Mouse (Mus musculus) cerebellum, adult 2 months (tissue): ENCODE data around the gene Ube2cbp. TPM values are rescaled to one million over a fixed set of nuclear protein-coding genes. Genes with fewer than 3 reads are reported as not detected.

Experiments used
- DNase-seq, 2 experiments: peaks; one replicate each; pipeline ENCODE4 v3.0.0; 2021
- H3K27ac ChIP-seq: fragments of 200-500 bp; 2 replicates; pipeline ENCODE4 v1.5.1; 2012; ENCODE audit warnings: low read length, control low read depth, inconsistent platforms; ENCODE audit not compliant: insufficient read depth
- H3K27me3 ChIP-seq: fragments of 200-500 bp; 2 replicates; pipeline ENCODE4 v1.6.1; 2012; ENCODE audit warnings: inconsistent platforms, mild to moderate bottlenecking, low read length, moderate library complexity; ENCODE audit not compliant: control insufficient read depth, insufficient read depth
- H3K4me1 ChIP-seq: fragments of 200-500 bp; 2 replicates; pipeline ENCODE4 v1.6.1; 2011; ENCODE audit warnings: low read length; ENCODE audit not compliant: control insufficient read depth, insufficient read depth
- H3K4me3 ChIP-seq: fragments of 200-500 bp; replicated peaks from 2 replicates; pipeline ENCODE3; 2011; ENCODE audit warnings: mild to moderate bottlenecking, low read depth, low read length, control low read depth; ENCODE audit not compliant: insufficient read depth
- CTCF ChIP-seq: fragments of 200-500 bp; IDR thresholded peaks from 2 replicates; pipeline ENCODE4 v1.5.1; 2011; ENCODE audit warnings: low read depth, mild to moderate bottlenecking, control low read depth, low read length, moderate library complexity, borderline replicate concordance; ENCODE audit not compliant: insufficient read depth
- POLR2A ChIP-seq: fragments of 200-500 bp; IDR thresholded peaks from 2 replicates; pipeline ENCODE4 v1.6.1; 2011; ENCODE audit warnings: low read length, control low read depth, borderline replicate concordance; ENCODE audit not compliant: insufficient read depth
- WGBS: fragments of 180-500 bp; shearing (Covaris S2); methylation state at CpG from one replicate; pipeline ENCODE4 v1.1.7; 2018; 5-methylcytosine and 5-hydroxymethylcytosine counted together
- polyA plus RNA-seq: library from polyadenylated mRNA; depleted of rRNA; stranded (reverse); fragments of >200 nt; gene quantifications from 2 replicates; pipeline ENCODE4 v1.2.3, GENCODE M21; 2012; rRNA removed

The Ube2cbp gene
- polyA plus RNA-seq = 3.5 and 3.7 TPM in 2 replicates

- 1% methylated on average over 70 of the region's 70 CpGs for WGBS
- Histone ChIP-seq H3K4me3 (peak within 1 kb of the TSS; percentile 65), H3K4me1 (no peaks in the 10 kb centered on the region), H3K27me3 (no peaks in the 10 kb centered on the region), H3K27ac (peak within 1 kb of the TSS; percentile 68)
- DNase-seq = peak; percentile 89 to 95
- TF ChIP-seq POLR2A (peak; percentile 70; the same call in 1 of the 2 replicates), CTCF (peak; percentile 69)
Measured at GRCm38 (mm10) chr9:86464151-86465105, at the start of gene Ube2cbp. Ube2cbp (minus strand) TSS chr9:86464950.

- TF ChIP-seq POLR2A = no peak
- no peak for TF ChIP-seq CTCF
- no peak for DNase-seq
- WGBS = 90% methylated on average over 3 of the region's 3 CpGs
- H3K4me1 ChIP-seq = no peaks in the 10 kb centered on the region
- H3K4me3 ChIP-seq = no peak overlapping the region
- no peak overlapping the region for H3K27ac ChIP-seq
- no peaks in the 10 kb centered on the region for H3K27me3 ChIP-seq
Measured at GRCm38 (mm10) chr9:86514390-86514789, 49.6 kb upstream of the Ube2cbp start.

- TF ChIP-seq CTCF = no peak
- TF ChIP-seq POLR2A = no peak
- no peak overlapping the region for H3K27ac ChIP-seq
- no peak overlapping the region for H3K4me3 ChIP-seq
- H3K4me1 ChIP-seq = no peaks in the 10 kb centered on the region
- WGBS = 38% methylated on average over 5 of the region's 5 CpGs
- no peak for DNase-seq
- H3K27me3 ChIP-seq = no peaks in the 10 kb centered on the region
Measured at GRCm38 (mm10) chr9:86513733-86514132, 49.0 kb upstream of the Ube2cbp start.

- 86% methylated on average over 4 of the region's 4 CpGs for WGBS
- Histone ChIP-seq H3K4me3 (no peak overlapping the region), H3K27me3 (no peaks in the 10 kb centered on the region), H3K27ac (no peak overlapping the region), H3K4me1 (no peaks in the 10 kb centered on the region)
- DNase-seq = no peak
- TF ChIP-seq CTCF = no peak
- no peak for TF ChIP-seq POLR2A
Measured at GRCm38 (mm10) chr9:86507437-86507836, 42.7 kb upstream of the Ube2cbp start.

GRCm38 (mm10) chr9:86499083-86499482 lies 34.3 kb upstream of the Ube2cbp start:
- Histone ChIP-seq H3K4me1 (no peaks in the 10 kb centered on the region), H3K27me3 (no peaks in the 10 kb centered on the region), H3K4me3 (no peak overlapping the region), H3K27ac (no peak overlapping the region)
- DNase-seq = no peak
- 94% methylated on average over 3 of the region's 3 CpGs for WGBS
- TF ChIP-seq POLR2A = no peak

GRCm38 (mm10) chr9:86496261-86496660 lies 31.5 kb upstream of the Ube2cbp start:
- no peak for TF ChIP-seq CTCF
- TF ChIP-seq POLR2A = no peak
- Histone ChIP-seq H3K4me3 (no peak overlapping the region), H3K4me1 (peaks cover 4% of the 10 kb centered on the region), H3K27me3 (no peaks in the 10 kb centered on the region), H3K27ac (no peak overlapping the region)
- DNase-seq = no peak
- WGBS = 97% methylated on average over 4 of the region's 4 CpGs

GRCm38 (mm10) chr9:86491740-86492139 lies 27.0 kb upstream of the Ube2cbp start:
- TF ChIP-seq POLR2A = no peak
- TF ChIP-seq CTCF = no peak
- DNase-seq = peak in 1 of 2 experiments; percentile 41
- WGBS = 46% methylated on average over 2 of the region's 2 CpGs

GRCm38 (mm10) chr9:86482236-86482635 lies 17.5 kb upstream of the Ube2cbp start:
- H3K4me1 ChIP-seq = no peaks in the 10 kb centered on the region
- no peak for TF ChIP-seq POLR2A
- TF ChIP-seq CTCF = no peak
- H3K27me3 ChIP-seq = no peaks in the 10 kb centered on the region
- H3K27ac ChIP-seq = no peak overlapping the region
- 98% methylated on average over 1 of the region's 1 CpGs for WGBS
- H3K4me3 ChIP-seq = no peak overlapping the region
- no peak for DNase-seq

More at GRCm38 (mm10) chr9:86491740-86492139, 27.0 kb upstream of the Ube2cbp start:
- H3K27me3 ChIP-seq = no peaks in the 10 kb centered on the region
- no peak overlapping the region for H3K4me3 ChIP-seq
- peaks cover 4% of the 10 kb centered on the region for H3K4me1 ChIP-seq
- no peak overlapping the region for H3K27ac ChIP-seq
